Mouse (Mus musculus) spleen, adult 12 weeks (tissue): ENCODE data around the gene Gse1.

Source experiments
- DNase-seq: peaks from one replicate; pipeline ENCODE4 v3.0.0; 2022; ENCODE audit warnings: low spot score

Gse1 gene

DNA sequence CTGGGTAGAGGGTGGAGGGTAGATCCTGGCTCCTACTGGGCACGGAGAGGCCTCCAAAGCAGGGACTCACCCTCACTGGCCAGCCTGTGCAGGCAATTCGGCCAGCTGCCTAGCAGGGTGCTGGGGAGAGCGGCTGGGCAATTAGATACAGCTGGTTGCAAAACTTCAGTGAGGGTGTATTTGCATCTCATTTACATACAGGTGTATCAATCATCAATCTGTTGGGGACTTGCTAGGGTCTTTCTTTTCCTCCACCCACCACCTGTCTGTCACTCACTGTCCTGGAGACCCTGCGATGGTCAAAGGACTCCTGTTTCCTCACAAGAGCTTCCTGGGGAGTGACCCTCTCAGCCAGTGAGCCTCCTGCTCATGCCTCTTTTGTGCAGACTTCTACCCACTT lies 148.0 kb downstream of the Gse1 start:
- no peak for DNase-seq

DNA sequence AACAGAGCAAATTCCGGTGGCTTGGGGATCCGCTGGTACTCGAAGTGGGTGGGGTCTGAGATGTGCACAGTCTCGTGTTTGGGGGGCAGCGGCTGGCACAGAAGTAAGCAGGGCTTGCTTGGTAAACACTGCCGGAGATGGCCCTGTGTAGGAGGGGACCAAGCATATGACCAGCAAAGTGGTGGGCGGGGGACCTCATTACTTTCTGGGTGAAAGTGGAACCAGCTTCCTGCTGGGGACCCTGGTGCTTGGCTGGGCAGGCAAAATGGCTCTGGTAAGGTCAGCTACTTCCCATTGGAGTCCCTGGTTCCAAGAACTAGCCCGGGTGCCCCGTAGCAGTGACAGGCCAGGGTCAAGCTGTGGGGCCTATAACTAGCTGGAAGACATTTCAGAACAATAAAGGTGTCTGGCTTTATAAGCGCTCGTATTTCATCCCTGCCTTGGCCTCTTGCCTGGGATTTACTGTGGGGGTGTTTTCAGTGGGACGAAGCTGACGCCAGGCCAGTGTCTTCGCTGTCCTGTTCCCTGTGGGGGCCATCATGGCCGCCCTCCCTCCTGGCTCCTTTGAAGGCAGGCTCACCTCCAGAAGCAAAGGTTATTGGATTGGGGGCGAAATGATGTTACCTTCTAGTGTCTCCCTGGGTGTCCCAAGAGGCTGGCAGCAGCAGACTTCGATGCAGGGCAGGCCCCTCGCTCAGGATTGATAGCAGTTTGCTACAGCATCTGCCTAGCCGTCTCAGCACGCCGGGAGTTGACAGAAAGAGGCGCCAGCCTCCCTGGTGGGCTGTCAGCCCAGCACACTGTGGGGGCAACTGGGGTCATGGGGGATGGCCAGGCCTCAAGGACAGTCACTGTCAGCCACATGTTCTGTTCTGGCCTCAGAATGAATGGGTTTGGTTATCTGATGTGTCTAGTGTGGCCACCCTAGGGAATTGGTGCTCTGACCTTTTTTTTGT lies 148.9 kb downstream of the Gse1 start:
- no peak for DNase-seq

DNA sequence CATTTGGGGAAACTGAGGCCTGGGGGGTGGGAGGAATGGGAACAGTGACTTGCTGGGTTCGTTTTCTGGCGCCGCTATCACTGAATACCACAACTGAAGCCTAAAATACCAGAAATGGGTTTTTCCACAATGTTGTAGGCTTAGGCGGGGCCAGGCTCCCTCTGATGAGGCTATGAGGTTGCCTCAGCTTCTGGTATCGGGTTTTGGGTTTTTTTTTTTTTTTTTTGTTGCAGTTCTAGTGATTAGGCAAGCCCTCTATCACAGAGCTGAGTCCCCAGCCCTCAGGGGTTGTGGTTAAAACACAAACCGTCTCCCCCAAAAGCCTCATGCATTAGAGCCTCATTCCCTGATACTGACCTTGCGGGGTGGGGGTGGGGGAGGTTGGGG lies 149.5 kb downstream of the Gse1 start:
- DNase-seq: no peak

DNA sequence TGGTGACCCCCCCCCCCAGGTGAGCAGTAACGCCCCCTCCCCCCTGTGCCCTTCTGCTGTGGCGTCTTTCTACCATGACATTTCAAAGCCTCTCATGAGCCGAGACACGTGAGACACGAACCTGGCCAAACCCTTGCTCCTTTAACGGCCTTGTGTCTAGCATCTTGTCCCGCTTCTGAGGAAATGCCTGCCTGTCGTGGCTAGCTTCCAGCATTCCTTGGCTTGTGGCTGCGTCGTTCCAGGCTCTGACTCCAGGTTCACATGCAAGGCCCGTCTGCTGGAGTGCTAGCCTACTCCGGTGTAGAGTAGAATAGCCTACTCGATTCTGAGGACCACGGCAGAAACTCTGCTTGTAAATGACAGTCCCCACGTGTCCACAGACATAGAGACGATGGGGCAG lies 150.1 kb downstream of the Gse1 start:
- DNase-seq: no peak

DNA sequence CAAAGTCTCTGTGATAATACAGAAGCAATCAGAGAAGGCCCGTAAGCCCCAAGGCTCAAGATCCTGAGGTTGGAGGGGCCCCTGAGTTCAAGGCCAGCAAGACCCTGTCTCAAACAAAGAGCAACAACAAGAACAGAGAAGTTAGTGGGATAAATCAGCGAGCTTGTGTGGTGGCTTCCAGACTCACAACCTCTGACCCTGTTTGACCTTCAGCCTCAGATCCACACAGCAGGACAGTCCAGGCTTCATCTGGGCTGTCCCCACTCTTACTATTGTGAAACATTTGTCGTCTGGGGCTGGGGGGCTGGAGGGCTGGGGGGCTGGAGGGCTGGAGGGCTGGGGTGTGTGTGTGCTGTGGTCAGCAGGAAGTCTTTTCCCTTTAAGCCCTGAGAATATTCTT lies 150.8 kb downstream of the Gse1 start:
- DNase-seq: no peak

DNA sequence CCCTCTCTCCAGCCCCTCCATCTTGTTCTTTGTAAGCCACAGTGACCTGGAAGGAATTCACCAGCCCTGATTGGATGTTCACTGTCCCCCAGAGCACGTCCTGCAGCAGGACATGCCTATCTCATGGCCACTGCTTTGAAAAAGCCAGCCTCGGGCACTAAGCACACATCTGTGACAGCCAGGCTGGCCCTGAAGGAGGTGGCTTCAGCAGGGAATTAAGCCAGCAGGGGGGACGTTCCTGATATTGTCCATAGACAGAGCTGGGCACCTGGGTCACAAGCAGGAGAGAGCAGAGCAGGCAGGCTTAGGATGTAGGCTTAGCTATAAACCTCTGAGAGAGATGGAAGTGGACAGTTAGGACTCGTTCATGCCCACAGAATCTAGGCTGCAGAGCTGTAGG lies 153.6 kb downstream of the Gse1 start:
- DNase-seq: no peak

DNA sequence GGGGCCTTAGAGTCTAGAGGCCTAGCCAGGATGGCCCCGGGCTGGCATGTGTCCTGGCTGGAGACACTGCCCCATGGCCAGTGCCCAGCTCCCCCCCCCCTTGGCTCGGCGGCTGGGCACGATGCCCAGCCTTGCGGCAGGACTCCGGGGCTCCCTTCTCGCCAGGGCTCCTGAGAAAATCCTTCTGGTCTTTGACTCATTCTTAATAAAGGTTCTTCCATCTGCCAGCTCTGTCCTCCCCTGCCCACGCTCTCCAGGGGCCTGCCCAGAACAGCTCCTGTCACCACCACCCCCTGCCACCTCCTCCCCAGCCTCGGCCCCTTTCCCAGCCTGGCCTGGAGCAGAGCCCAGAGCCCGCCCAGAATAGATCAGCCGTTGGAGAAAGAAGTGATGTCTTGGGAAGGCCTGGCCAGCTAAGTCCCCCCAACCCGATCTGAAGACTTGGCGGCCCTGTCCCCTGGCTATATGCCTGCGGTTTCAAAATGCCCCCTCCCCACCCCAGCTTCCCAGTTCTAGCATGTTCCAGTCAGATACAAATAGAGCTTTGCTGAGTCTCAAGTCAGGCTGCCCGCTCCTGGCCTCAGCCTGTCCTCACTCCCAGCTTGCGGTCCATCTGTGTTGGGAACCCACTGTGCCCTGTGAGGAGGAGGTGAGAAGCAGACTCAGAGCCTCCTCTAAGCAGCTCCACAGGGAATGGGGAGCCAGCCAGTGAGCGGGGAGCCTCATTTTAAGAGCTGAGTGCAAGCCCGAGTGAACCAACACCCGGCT lies 154.4 kb downstream of the Gse1 start:
- DNase-seq: no peak

DNA sequence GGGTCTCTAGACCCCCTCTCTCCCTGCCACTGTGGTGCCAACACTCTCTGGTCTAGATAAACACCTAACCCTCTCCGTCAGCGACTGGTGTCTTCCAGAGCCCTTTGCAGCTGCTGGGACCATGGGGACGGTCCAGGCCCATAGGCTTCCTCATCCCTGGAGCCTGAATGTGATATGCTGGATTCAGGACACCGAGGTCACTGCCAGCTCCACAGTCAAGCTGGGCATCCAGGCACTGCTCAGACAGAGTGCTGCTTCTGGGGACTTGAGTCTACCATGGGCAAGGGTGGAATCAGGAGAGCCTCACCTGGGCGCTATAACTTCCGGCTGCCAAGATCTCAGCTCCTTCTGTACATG lies 154.9 kb downstream of the Gse1 start:
- no peak for DNase-seq

DNA sequence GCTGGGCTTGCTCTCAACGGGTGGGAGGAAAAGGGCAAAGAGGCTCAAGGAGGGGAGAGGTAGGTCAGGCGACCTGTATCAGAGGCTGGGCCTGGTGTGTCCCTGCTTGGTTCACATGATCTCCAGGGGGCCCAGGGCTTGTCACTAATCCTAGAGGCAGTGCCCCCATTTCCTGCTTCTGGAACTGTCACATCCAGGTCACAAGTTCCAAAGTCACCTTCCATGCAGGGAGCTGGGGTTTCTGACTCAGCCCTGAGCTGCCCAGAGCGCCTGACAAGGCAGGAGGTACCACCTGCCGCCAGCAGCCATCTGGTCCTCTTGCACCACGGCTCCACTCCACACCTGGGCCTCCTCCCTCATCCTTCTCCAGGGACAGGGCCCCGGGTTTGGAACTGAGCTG lies 155.5 kb downstream of the Gse1 start:
- no peak for DNase-seq

DNA sequence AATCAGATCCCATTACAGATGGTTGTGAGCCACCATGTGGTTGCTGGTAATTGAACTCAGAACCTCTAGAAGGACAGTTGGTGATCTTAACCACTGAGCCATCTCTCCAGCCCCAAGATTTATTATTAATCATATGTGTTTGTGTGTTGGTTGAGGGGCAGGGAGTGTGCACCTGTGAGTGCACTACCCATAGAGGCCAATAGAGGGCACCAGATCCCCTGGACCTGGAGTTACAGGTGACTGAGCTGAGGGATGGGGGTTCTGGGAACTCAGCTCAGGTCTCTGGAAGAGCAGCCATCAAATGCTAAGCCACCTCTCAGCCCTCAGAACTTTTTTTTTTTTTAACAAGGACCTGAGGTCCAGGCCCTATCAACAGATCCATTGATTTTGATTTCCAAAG lies 156.5 kb downstream of the Gse1 start:
- DNase-seq: no peak

DNA sequence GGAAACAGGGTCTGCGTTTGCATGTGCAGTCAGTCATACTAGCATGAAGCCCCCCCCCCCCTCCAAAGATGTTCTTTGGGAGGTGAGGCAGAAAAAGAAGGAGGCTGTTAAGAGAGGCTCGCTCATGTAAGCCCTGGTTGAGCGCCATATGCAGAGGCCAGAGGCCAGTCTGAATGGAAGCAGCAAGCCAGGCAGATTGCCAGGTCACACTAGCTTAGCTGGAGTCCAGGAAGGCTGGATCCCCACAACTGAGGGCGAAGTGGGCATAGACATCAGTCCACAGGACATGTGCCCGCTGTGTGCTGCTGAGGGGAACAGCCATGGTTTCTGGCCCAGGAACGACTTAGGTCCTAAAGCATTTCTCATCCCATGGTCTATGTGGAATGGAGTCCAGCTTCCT lies 160.0 kb downstream of the Gse1 start:
- no peak for DNase-seq

DNA sequence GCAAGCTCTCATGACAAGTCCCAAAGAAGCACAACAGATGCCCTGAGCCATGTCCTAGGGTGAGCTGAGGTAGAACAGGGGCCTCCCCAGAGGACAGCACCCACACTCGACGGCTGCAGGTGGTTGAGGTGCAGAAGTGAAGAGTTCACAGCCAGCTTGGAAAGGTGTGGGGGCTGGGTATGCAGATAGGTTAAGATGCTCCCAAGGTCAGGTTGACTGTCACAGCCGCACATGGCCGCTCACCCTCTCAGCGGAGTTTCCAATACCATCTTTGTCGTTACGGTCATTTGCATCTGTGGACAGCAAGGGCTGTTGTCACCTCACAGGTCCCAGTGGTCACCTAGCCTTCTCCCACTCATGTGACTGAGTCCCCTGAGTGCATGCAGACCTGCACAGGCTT lies 162.3 kb downstream of the Gse1 start:
- DNase-seq: no peak

DNA sequence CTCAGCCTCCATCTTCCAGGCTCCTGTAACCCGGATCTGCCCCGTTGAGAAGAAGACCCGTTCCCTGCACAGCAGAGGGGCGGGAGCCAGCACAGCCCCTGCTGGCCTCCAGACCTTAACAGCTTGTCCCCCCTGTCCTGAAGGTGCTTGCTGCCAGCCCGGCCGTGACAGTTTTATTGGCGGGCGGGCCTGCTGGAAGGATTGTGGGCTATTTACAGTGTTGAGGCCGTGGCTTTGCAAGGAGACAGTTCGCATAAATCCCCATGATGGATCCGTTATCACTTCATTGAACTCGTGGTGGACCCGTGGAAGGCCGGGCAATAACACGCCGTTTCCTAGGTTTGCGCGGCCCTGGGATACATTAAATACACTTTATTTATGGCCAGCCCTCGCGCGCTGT lies 163.6 kb downstream of the Gse1 start:
- no peak for DNase-seq

DNA sequence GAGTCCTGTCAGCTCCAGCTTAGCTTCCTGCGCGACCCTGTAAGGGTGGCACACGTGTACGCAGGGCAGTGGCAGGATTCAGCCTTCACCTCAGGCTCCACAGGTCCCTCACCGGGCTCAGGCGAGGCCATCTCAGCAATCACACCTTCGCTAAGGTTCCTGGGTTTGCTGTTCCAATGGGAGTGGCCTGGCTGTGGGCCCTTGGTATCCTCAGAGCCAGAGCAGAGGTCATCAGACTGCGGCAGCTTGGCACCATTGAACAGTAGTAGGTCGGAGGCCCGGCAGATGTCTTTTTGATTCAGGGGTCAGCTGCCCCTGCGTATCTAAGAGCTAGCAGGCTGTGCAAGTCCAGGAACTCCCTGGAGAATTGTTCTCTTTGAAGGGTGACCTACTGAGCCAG lies 164.8 kb downstream of the Gse1 start:
- no peak for DNase-seq

DNA sequence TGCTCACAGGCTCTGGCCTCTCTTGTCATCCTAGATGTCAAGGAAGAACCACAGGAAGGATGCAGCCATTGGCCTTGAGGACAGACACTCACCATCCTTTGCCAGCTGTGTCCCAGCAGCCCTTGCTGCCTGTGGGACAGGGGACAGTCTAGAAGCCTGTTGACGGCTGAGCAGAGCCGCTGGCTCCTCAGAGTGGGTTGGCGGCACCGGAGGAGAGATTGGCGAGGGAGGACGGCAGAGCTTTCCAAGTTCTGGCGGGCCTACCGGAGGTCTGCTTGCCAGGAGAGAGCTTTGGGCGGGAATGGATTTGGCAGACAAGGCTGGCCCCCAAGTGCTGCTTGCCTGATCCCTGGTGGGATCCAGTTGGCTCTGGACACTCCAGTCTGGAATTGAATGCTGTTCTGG lies 165.6 kb downstream of the Gse1 start:
- no peak for DNase-seq

DNA sequence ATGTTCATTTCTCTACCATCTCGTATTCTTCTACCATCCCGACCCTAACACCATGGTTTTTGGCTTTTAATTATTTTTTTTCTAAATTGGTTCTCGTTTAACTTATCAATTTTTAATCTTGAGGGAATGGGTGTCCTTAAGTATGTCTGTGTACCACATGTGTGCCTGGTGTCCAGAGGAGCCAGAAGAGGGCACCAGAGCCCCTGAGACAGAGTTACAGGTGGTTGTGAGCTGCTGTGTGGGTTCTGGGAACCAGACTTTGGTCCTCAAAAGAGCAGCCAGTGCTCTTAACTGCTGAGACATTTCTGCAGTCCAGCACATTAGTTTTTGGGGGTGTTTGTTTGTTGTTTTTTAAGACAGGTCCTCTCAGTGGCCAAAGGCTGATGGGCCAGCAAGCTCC lies 167.6 kb downstream of the Gse1 start:
- DNase-seq: no peak

DNA sequence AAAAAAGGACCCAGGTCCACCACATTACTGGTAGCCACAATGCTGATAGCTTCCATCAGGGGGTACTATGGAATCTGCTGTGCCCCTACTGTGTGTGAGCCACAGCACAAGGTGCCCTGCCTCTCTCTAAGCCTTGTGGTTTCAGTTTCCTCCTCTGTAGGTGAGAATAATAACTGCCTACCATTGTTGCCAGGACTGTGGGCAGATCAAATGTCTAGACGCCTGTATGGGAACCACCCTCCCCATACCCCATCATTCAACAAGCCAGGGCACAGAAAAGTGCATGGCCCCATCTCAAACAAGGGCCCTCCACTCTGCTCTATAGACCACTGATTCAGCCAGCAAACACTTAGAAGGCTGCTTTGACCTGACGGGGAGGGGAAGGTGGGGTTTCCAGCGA lies 168.5 kb downstream of the Gse1 start:
- no peak for DNase-seq

DNA sequence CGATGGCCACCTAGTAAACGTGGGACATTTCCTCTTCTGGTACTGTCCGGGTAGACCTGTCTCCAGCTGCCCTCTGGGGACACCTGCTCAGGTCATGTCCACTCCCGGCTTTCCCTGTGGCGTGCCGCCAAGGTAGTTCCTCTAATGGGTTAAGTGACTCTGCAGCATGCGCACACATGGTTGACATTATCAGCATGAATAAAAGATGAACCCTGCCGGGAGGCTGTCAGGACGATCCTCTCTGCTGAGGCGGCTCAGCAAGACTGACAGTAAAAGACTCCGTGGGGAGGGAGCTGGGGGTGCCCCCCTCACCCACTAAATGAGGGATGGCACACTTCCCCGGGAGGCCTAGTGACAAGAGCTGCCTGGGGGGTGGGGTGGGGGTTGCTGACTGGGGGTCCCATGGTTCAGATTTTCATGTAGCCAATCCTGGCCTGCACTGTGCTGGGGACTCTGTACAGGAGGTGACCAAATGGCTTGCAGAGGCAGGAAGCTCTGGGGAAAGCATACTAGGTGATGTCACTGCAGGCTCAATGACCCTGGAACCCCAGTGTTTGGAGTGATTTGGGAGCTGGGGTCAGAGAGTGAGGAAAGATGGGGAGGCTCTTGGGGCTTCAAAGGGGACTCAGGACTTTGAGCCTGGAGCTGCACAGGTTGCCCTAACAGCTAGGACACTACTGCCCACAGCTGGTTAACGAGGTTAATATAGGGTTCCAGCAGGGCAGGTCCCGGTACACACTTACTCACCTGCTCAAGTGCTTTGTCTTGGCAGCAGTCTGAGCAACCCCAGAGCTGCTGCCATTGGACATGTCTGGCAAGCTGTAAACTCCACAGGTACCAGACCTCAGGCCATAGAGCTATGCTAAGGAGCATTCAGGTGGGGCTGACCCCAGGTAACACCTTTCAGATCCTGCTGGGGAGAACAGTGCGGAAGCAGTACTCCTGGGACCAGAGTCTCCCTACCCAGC lies 169.5 kb downstream of the Gse1 start:
- DNase-seq: no peak

DNA sequence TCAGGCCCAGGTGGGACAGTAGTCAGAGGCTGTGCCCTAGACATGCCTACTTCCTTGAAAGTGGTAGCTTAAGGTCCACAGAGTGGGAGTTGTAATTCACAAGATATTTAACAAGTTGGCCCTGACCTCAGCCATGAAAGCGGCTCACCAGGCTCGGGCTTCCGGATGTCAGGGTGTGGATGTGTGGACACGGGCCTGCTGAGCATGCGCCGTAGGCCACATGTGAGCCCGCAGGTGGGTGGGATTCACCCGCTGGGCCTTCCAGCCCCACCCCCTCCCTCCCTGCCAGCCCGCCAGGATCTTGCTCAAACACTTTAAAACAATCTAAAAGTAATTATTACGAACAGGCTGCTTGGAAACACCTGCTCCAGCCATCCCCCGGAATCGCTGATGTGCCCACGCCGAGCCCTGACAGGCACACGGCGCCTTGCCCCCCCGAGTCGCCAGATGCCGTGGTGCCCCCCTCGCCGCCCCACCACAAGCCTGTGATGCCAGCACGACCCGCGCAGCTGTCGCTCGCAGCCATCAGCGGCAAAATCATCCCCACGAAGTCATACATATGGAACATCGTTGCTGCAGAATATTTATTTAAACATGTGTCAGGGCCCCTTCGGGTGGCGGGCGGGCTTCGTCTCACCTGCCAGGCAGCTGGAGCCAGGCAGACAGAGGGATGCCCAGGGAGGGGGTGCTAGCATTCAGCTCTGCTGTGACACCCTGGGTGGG lies 171.1 kb downstream of the Gse1 start:
- DNase-seq: no peak

DNA sequence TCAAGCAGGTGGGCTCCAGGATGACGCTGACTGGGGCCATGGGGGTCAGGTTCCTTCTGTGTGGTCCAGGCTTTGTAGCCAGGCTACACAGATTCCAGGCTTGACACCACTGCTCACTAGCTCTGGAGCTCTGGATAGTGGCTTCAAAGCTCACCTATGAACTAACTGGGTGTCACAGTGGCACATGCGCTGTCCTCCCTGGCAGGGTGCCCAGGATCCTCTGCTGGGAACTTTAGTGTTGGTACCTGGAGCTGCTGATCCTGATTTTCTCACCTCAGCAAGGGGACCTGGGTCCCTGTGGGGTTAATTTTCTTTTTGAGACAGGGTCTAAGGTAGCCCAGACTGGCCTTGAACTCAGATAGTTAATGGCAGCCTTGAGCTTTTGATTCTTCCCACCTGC lies 173.0 kb downstream of the Gse1 start:
- DNase-seq: no peak

DNA sequence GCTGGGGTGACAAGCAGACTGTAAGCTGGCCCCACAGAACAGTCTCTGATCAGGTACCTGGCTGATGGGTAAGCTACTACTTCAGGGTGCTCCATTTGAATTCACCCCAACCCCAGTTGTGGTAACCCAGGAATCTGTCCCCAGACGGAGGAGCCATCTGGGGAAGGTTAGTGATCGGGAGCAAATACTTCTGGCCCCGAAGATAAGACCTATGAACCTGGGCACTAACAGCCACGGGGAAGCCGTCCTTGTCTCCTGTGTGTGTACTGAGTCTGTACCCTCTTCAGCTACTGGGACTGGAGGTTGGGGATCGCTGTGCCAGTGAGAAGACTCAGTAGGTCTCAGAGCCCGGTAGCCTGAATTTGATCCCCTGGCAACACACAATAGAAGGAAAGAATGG lies 173.5 kb downstream of the Gse1 start:
- DNase-seq: no peak
